Mouse (Mus musculus) limb, embryonic 14.5 days (tissue): ENCODE measurements around the gene S100a11. TPM values are rescaled to one million over a fixed set of nuclear protein-coding genes. Genes with fewer than 3 reads are reported as not detected.
"Not testable (repeated sequence)": the region's sequence is repeated elsewhere in the genome, so short reads cannot be mapped to it uniquely, and the experiment has no call there.

ENCODE experiments used
- ATAC-seq: fragments of 200-750 bp; cut with Nextera tagmentation; 2 replicates; pipeline ENCODE4 v1.8.0; 2017; ENCODE audit warnings: low read depth, moderate number of reproducible peaks, moderate TSS enrichment; ENCODE audit not compliant: low FRiP score
- DNase-seq: peaks from one replicate; pipeline ENCODE4 v3.0.0-alpha.2; 2015; ENCODE audit warnings: low spot score
- H3K27ac ChIP-seq: fragments of 300-500 bp; sonication (generic); replicated peaks from 2 replicates; pipeline ENCODE4 v1.5.1; 2014; ENCODE audit warnings: low read depth, mild to moderate bottlenecking, low read length, moderate library complexity, mixed read lengths
- H3K27me3 ChIP-seq: fragments of 300-500 bp; sonication (generic); 2 replicates; pipeline ENCODE4 v1.6.1; 2014; ENCODE audit warnings: low read length, mixed read lengths; ENCODE audit not compliant: control insufficient read depth, insufficient read depth
- H3K36me3 ChIP-seq: fragments of 300-500 bp; sonication (generic); 2 replicates; pipeline ENCODE4 v1.6.1; 2014; ENCODE audit warnings: mild to moderate bottlenecking, low read length, moderate library complexity, mixed read lengths; ENCODE audit not compliant: control insufficient read depth, insufficient read depth
- H3K4me1 ChIP-seq: fragments of 300-500 bp; sonication (generic); 2 replicates; pipeline ENCODE4 v1.6.1; 2014; ENCODE audit warnings: antibody characterized with exemption, low read length, mixed read lengths; ENCODE audit not compliant: control insufficient read depth, insufficient read depth
- H3K4me2 ChIP-seq: fragments of 300-500 bp; sonication (generic); replicated peaks from 2 replicates; pipeline ENCODE4 v1.6.1; 2014; ENCODE audit warnings: low read depth, mild to moderate bottlenecking, low read length, moderate library complexity; ENCODE audit not compliant: severe bottlenecking
- H3K4me3 ChIP-seq: fragments of 300-500 bp; sonication (generic); replicated peaks from 2 replicates; pipeline ENCODE4 v1.5.1; 2014; ENCODE audit warnings: low read length
- H3K9ac ChIP-seq: fragments of 300-500 bp; sonication (generic); 2 replicates; pipeline ENCODE4 v1.6.1; 2014; ENCODE audit warnings: mild to moderate bottlenecking, low read depth, low read length, moderate library complexity; ENCODE audit not compliant: severe bottlenecking
- H3K9me3 ChIP-seq: fragments of 300-500 bp; sonication (generic); 2 replicates; pipeline ENCODE4 v1.6.1; 2016; ENCODE audit warnings: low read length; ENCODE audit not compliant: control insufficient read depth
- POLR2A ChIP-seq: fragments of 200-500 bp; IDR thresholded peaks from 2 replicates; pipeline ENCODE4 v1.8.0; 2012; ENCODE audit warnings: inconsistent platforms, mild to moderate bottlenecking, moderate library complexity, borderline replicate concordance; ENCODE audit not compliant: insufficient read depth, insufficient read length; ENCODE audit errors: extremely low read depth
- WGBS: fragments of 180-500 bp; shearing (Covaris S2); extraction: QIAGEN DNeasy Blood & Tissue Kit; methylation state at CpG from one replicate; pipeline ENCODE4 v1.1.7; 2014; 5-methylcytosine and 5-hydroxymethylcytosine counted together
- polyA plus RNA-seq, 2 experiments: library from polyadenylated mRNA; depleted of rRNA in 1 of 2; stranded (reverse) in 1 of 2; unstranded in 1 of 2; fragments of >200 nt; fragmentation: Nextera tagmentation in 1 of 2; extraction: Ambion mirVana in 1 of 2; gene quantifications; 2 replicates each; pipeline versions ENCODE4 v1.2.1 to v1.2.3; 2012 to 2014

The S100a11 gene
- polyA plus RNA-seq, 2 experiments = 638 to 1,916 TPM

DNA sequence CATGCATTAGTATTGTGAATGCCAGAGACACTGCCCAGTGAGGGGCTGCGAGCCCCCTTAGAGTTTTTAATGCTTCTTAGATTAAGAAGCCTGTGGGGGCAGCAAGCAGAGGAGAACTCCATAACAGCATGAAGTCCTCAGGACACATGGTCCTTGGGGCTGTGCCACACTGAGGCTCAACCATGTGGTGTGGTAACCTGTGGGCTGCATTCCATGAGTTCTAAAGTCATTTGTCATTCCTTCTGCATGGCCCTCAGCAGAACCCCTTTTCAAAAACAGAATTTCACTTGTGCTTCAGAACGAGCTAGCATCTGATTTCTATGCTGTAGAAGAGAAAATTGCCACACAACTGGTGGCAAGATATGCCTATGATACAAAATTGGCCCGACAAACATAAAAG, 28.1 kb upstream of the S100a11 start:
- Histone ChIP-seq H3K9me3 (no peaks in the 10 kb centered on the region), H3K27me3 (no peaks in the 10 kb centered on the region), H3K4me2 (no peak overlapping the region), H3K27ac (no peak overlapping the region), H3K4me1 (no peaks in the 10 kb centered on the region), H3K9ac (no peak overlapping the region), H3K4me3 (no peak overlapping the region), H3K36me3 (no peaks in the 10 kb centered on the region)
- no peak for ATAC-seq
- DNase-seq = no peak
- WGBS = 76% methylated on average over 3 of the region's 3 CpGs
- no peak for TF ChIP-seq POLR2A

DNA sequence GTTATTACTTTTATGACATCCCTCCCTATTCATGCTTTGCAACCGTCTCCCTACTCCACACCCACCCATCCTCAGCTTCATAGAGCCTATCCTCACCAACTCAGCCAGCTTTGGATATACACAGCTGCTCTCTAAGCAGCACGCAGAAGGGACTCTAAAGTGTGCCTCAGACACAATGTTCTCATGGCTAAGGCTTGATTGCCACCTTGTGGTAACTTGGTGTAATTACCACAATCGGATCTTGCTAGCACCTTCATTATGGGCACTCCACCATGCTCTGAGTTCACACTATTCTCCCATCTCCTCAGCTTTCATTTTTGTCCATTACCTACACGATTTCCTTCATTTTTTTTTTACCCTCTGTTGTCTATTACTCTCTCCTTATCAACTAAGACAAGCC, 26.3 kb upstream of the S100a11 start:
- no peak for TF ChIP-seq POLR2A
- no peaks in the 10 kb centered on the region for H3K4me1 ChIP-seq
- no peaks in the 10 kb centered on the region for H3K27me3 ChIP-seq
- peak; percentile 93 for DNase-seq
- WGBS = 2% methylated on average over 4 of the region's 4 CpGs
- no peak overlapping the region for H3K9ac ChIP-seq
- peak; percentile 71; the same call in 1 of the 2 replicates for ATAC-seq
- no peak overlapping the region for H3K27ac ChIP-seq
- H3K36me3 ChIP-seq = no peaks in the 10 kb centered on the region
- no peaks in the 10 kb centered on the region for H3K9me3 ChIP-seq
- no peak overlapping the region for H3K4me2 ChIP-seq
- H3K4me3 ChIP-seq = no peak overlapping the region

DNA sequence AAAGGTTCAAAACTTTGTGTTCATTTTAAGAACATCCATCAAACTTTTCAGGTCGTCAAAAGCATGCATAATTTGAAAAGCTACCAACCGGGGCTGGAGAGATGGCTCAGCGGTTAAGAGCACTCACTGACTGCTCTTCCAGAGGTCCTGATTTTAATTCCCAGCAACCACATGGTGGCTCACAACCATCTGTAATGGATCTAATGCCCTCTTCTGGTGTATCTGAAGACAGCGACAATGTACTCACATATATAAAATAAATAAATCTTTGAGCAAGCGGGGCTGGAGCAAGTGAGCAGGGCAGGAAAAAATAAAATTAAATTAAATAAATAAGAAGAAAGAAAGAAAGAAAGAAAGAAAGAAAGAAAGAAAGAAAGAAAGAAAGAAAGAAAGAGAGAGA, 25.5 kb upstream of the S100a11 start:
- not testable (repeated sequence) for H3K9ac ChIP-seq, H3K4me2 ChIP-seq, H3K27me3 ChIP-seq, DNase-seq, H3K36me3 ChIP-seq, ATAC-seq, H3K27ac ChIP-seq, H3K9me3 ChIP-seq, H3K4me1 ChIP-seq, H3K4me3 ChIP-seq
- 23% methylated on average over 5 of the region's 5 CpGs for WGBS

DNA sequence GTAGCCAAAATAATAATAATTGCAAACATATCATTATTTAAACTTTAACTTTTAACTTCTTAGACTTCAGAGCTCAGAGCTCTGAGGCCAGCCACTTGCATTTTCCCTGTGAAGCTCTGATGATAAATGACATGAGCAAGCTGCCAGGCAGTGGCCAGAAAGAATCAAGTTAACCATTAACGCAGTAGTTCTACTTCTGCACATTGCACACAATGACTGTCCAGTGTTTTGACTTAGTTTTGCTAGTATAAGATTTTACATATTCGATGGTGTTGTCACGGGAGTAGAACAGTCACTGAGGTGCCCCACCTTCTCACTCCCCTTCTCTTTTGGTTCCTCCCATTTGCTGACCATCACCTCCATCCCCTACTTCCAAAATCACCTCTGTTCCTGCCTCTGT, 23.2 kb upstream of the S100a11 start:
- WGBS = 89% methylated on average over 3 of the region's 3 CpGs

DNA sequence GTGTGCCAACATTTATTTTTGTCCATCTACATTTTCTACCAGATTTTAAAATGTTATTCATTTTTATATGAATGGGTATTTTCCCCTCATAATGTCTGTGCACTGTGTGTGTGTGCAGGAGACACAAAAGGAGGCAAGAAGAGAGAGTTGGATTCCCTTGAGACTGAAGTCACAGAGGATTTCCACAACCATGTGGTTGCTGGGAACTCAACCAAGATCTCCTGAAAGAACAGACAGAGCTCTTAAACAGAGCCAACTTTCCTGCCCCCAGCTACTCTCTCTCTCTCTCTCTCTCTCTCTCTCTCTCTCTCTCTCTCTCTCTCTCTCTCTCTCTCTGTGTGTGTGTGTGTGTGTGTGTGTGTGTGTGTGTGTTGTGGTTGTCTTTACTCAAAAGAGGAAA, 21.2 kb upstream of the S100a11 start:
- Histone ChIP-seq H3K9me3 (peaks cover 4% of the 10 kb centered on the region; the same call in 1 of the 2 replicates), H3K9ac (no peak overlapping the region), H3K4me2 (no peak overlapping the region), H3K4me3 (no peak overlapping the region), H3K4me1 (no peaks in the 10 kb centered on the region), H3K27ac (no peak overlapping the region), H3K27me3 (no peaks in the 10 kb centered on the region), H3K36me3 (no peaks in the 10 kb centered on the region)
- no peak for TF ChIP-seq POLR2A
- ATAC-seq (no peak), DNase-seq (no peak)

More for the DNA sequence above, 23.2 kb upstream of the S100a11 start:
- no peaks in the 10 kb centered on the region for H3K36me3 ChIP-seq
- ATAC-seq (no peak), DNase-seq (no peak)
- H3K27ac ChIP-seq = no peak overlapping the region
- no peak for TF ChIP-seq POLR2A
- no peaks in the 10 kb centered on the region for H3K4me1 ChIP-seq
- no peaks in the 10 kb centered on the region for H3K27me3 ChIP-seq
- H3K9ac ChIP-seq = no peak overlapping the region
- H3K4me2 ChIP-seq = no peak overlapping the region
- H3K9me3 ChIP-seq = no peaks in the 10 kb centered on the region
- no peak overlapping the region for H3K4me3 ChIP-seq
